ENCODE assay signal across 26 mouse cellular contexts in the genomic region with DNA sequence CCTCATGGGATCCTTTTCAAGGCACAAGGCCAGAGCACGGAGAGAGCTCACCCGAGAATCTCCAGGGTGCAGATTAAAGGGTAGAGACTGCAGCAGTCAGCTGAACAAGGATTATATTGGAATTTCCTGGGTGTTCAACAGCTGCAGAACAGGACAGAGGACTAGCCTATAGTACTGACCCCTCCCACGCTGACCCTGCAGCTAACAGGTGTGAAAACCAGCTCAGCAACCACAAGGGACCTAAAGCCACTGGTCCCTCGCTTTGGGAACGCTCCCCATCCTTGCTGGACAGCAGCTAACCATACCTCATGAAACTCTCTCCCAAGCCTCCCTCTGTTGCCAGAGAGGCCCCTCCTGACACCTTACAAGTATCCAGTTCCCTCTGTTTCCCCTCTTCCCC. TPM values are rescaled to one million over a fixed set of nuclear protein-coding genes. Genes with fewer than 3 reads are reported as not detected.
DNase-seq lines count a peak whose midpoint lies in the region; ATAC-seq and TF ChIP-seq lines count a peak whose summit lies in the region.
"Had no signal": no experiment of that assay in that cellular context is flagged by ENCODE, and none has a peak within 500 bp of the region (broad histone marks: within the 10 kb centered on the region; RNA-seq: fewer than 3 reads in every experiment).

No protein-coding gene starts in this region.

- peak overlapping the region; percentile 88 for H3K4me2 ChIP-seq in hindbrain, embryonic 13.5 days
- H3K4me2 ChIP-seq in hindbrain, embryonic 11.5 days (replicated peaks; ENCODE audit: low read depth, low read length): no peak overlapping the region
- peak overlapping the region; percentile 91 for H3K4me2 ChIP-seq in midbrain, embryonic 14.5 days (ENCODE audit: low read length)
- peak overlapping the region; percentile 93 for H3K4me2 ChIP-seq in midbrain, postnatal 0 days (ENCODE audit: low read depth, low read length, poor library complexity, severe bottlenecking)
- H3K4me2 ChIP-seq: heart, embryonic 13.5 days; limb, embryonic 15.5 days; lung, embryonic 14.5 days had no signal

- WGBS in hindbrain, embryonic 13.5 days: 56% methylated on average over 5 of the region's 5 CpGs
- WGBS in hindbrain, embryonic 11.5 days: 64% methylated on average over 4 of the region's 5 CpGs
- WGBS in midbrain, embryonic 14.5 days: 60% methylated on average over 5 of the region's 5 CpGs
- 54% methylated on average over 5 of the region's 5 CpGs for WGBS in midbrain, embryonic 10.5 days
- 53% methylated on average over 5 of the region's 5 CpGs for WGBS in midbrain, postnatal 0 days

- H3K27ac ChIP-seq in hindbrain, embryonic 13.5 days: no peak overlapping the region
- no peak overlapping the region for H3K27ac ChIP-seq in hindbrain, embryonic 11.5 days (ENCODE audit: low read depth, low read length)
- no peak overlapping the region for H3K27ac ChIP-seq in midbrain, embryonic 14.5 days (replicated peaks; ENCODE audit: low read depth, low read length)
- no peak overlapping the region for H3K27ac ChIP-seq in midbrain, embryonic 10.5 days (replicated peaks)
- 0 out of 2 replicates have a peak overlapping the region, but pooled peaks have one; percentile 37 for H3K27ac ChIP-seq in cortical plate, adult 2 months (ENCODE audit: insufficient read depth, low read length)
- H3K27ac ChIP-seq in midbrain, postnatal 0 days (ENCODE audit: low read depth, low read length): no peak overlapping the region
- H3K27ac ChIP-seq: forebrain, embryonic 10.5 days; heart, embryonic 13.5 days; kidney, postnatal 0 days; limb, embryonic 15.5 days; liver, embryonic 14.5 days had no signal

- no peak overlapping the region for H3K9ac ChIP-seq in hindbrain, embryonic 13.5 days
- H3K9ac ChIP-seq in hindbrain, embryonic 11.5 days (ENCODE audit: low read depth, low read length): no peak overlapping the region
- H3K9ac ChIP-seq in midbrain, embryonic 14.5 days (replicated peaks; ENCODE audit: low read length): no peak overlapping the region
- peak overlapping the region; percentile 33; the same call in 1 of the 2 replicates for H3K9ac ChIP-seq in midbrain, postnatal 0 days (replicated peaks; ENCODE audit: low read length, poor library complexity, severe bottlenecking)
- H3K9ac ChIP-seq: heart, embryonic 13.5 days; limb, embryonic 15.5 days; liver, embryonic 14.5 days; lung, embryonic 14.5 days had no signal

- H3K9me3 ChIP-seq in hindbrain, embryonic 13.5 days: no peaks in the 10 kb centered on the region
- H3K9me3 ChIP-seq in hindbrain, embryonic 11.5 days (ENCODE audit: control insufficient read depth, low read length): no peaks in the 10 kb centered on the region
- no peaks in the 10 kb centered on the region for H3K9me3 ChIP-seq in midbrain, embryonic 14.5 days (ENCODE audit: control insufficient read depth, low read length)
- H3K9me3 ChIP-seq in midbrain, embryonic 10.5 days (replicated peaks): no peaks in the 10 kb centered on the region
- H3K9me3 ChIP-seq in midbrain, postnatal 0 days (ENCODE audit: low read length): no peaks in the 10 kb centered on the region
- H3K9me3 ChIP-seq: forebrain, embryonic 10.5 days; heart, embryonic 13.5 days; limb, embryonic 15.5 days had no signal

- H3K36me3 ChIP-seq in hindbrain, embryonic 13.5 days: no peaks in the 10 kb centered on the region
- H3K36me3 ChIP-seq in hindbrain, embryonic 11.5 days (ENCODE audit: control insufficient read depth, insufficient read depth, low read length): no peaks in the 10 kb centered on the region
- H3K36me3 ChIP-seq in midbrain, embryonic 14.5 days (ENCODE audit: control insufficient read depth, insufficient read depth, low read length): 0 out of 2 replicates have a peak, but pooled peaks cover 2% of the 10 kb centered on the region
- H3K36me3 ChIP-seq in midbrain, embryonic 10.5 days: no peaks in the 10 kb centered on the region
- H3K36me3 ChIP-seq in midbrain, postnatal 0 days (ENCODE audit: insufficient read depth, low read length): no peaks in the 10 kb centered on the region
- H3K36me3 ChIP-seq: forebrain, embryonic 10.5 days; heart, embryonic 13.5 days; limb, embryonic 15.5 days had no signal

- TF ChIP-seq POLR2A in cortical plate, adult 2 months (IDR thresholded peaks at IDR 0.05; ENCODE audit: extremely low read depth, insufficient read depth, low read length): no peak

- no peak for ATAC-seq in hindbrain, embryonic 13.5 days (ENCODE audit: low FRiP score)
- ATAC-seq in hindbrain, embryonic 11.5 days (ENCODE audit: low FRiP score): no peak
- no peak for ATAC-seq in midbrain, embryonic 14.5 days (ENCODE audit: low FRiP score, low TSS enrichment)
- ATAC-seq in midbrain, postnatal 0 days (ENCODE audit: low FRiP score): no peak

- DNase-seq in hindbrain, embryonic 11.5 days (ENCODE audit: low spot score): no peak
- DNase-seq in midbrain, embryonic 14.5 days: no peak
- DNase-seq in midbrain, embryonic 10.5 days (ENCODE audit: low spot score): no peak
- no peak for DNase-seq in midbrain, postnatal 0 days (ENCODE audit: low spot score)
- no peak for DNase-seq in adrenal gland, postnatal 4 days (ENCODE audit: low spot score in 2 of 2)
- DNase-seq in spleen, postnatal 10 days (ENCODE audit: low spot score in 2 of 2): no peak
- DNase-seq: adrenal gland, postnatal 25 days; cerebellum, adult 9-11 months; gastrocnemius, postnatal 10 days; heart, adult 11 months; heart, postnatal 14 days; kidney, adult 2 months; layer of hippocampus, adult 9-11 months; left cerebral cortex, postnatal 4 days; lung, embryonic 14.5 days had no signal

- TF ChIP-seq CTCF in cortical plate, adult 2 months (IDR thresholded peaks at IDR 0.05; ENCODE audit: extremely low read depth, insufficient read depth, low read length): no peak
- TF ChIP-seq CTCF in midbrain, postnatal 0 days (IDR thresholded peaks at IDR 0.05): no peak

- no peak overlapping the region for H3K4me3 ChIP-seq in hindbrain, embryonic 13.5 days
- no peak overlapping the region for H3K4me3 ChIP-seq in hindbrain, embryonic 11.5 days (ENCODE audit: low read depth, low read length)
- 0 out of 2 replicates have a peak overlapping the region, but pooled peaks have one; percentile 5 for H3K4me3 ChIP-seq in midbrain, embryonic 14.5 days (replicated peaks; ENCODE audit: low read depth, low read length)
- H3K4me3 ChIP-seq in midbrain, embryonic 10.5 days: no peak overlapping the region
- H3K4me3 ChIP-seq in cortical plate, adult 2 months (ENCODE audit: insufficient read depth, low read length): peak overlapping the region; percentile 66
- 0 out of 2 replicates have a peak overlapping the region, but pooled peaks have one; percentile 8 for H3K4me3 ChIP-seq in midbrain, postnatal 0 days (ENCODE audit: low read depth, low read length)
- H3K4me3 ChIP-seq: forebrain, embryonic 10.5 days; heart, embryonic 13.5 days; limb, embryonic 15.5 days had no signal

- no peaks in the 10 kb centered on the region for H3K27me3 ChIP-seq in hindbrain, embryonic 13.5 days
- H3K27me3 ChIP-seq in hindbrain, embryonic 11.5 days (ENCODE audit: control insufficient read depth, insufficient read depth, low read length): no peaks in the 10 kb centered on the region
- H3K27me3 ChIP-seq in midbrain, embryonic 14.5 days (ENCODE audit: control insufficient read depth, insufficient read depth, low read length): no peaks in the 10 kb centered on the region
- H3K27me3 ChIP-seq in midbrain, embryonic 10.5 days (ENCODE audit: low read depth, poor library complexity, severe bottlenecking): peaks cover 7% of the 10 kb centered on the region
- H3K27me3 ChIP-seq in midbrain, postnatal 0 days (ENCODE audit: insufficient read depth, low read length): no peaks in the 10 kb centered on the region
- H3K27me3 ChIP-seq: limb, embryonic 15.5 days had no signal

- peaks cover 27% of the 10 kb centered on the region for H3K4me1 ChIP-seq in hindbrain, embryonic 13.5 days (replicated peaks)
- H3K4me1 ChIP-seq in hindbrain, embryonic 11.5 days (replicated peaks; ENCODE audit: control insufficient read depth, insufficient read depth, low read length): no peaks in the 10 kb centered on the region
- H3K4me1 ChIP-seq in midbrain, embryonic 14.5 days (ENCODE audit: control insufficient read depth, insufficient read depth, low read length): peaks cover 20% of the 10 kb centered on the region
- H3K4me1 ChIP-seq in midbrain, embryonic 10.5 days: peaks cover 16% of the 10 kb centered on the region
- H3K4me1 ChIP-seq in cortical plate, adult 2 months (ENCODE audit: control insufficient read depth, insufficient read depth, low read length): peaks cover 3% of the 10 kb centered on the region; the same call in 1 of the 2 replicates
- H3K4me1 ChIP-seq in midbrain, postnatal 0 days (ENCODE audit: insufficient read depth, low read length): peaks cover 17% of the 10 kb centered on the region; the same call in 1 of the 2 replicates

RNA-seq across cellular contexts. Expression of gene Ephb6, which starts 2.4 kb away (rescaled TPM):
- polyA plus RNA-seq in hindbrain, embryonic 13.5 days (2015; fragmentation: Nextera tagmentation; extraction: Ambion mirVana): 28.3 and 29.5 TPM in 2 replicates
- 8.8 and 8.9 TPM in 2 replicates for polyA plus RNA-seq in hindbrain, embryonic 11.5 days (2014; fragmentation: Nextera tagmentation; extraction: Ambion mirVana)
- polyA plus RNA-seq in midbrain, embryonic 14.5 days (2014; fragmentation: Nextera tagmentation; extraction: Ambion mirVana): 36.3 and 38.5 TPM in 2 replicates
- 13.9 and 17.0 TPM in 2 replicates for polyA plus RNA-seq in midbrain, embryonic 10.5 days (2016; fragmentation: Nextera tagmentation; extraction: Ambion mirVana)
- polyA plus RNA-seq in cortical plate, adult 2 months (2012; rRNA removed): 135 and 140 TPM in 2 replicates
- 60.1 and 70.3 TPM in 2 replicates for total RNA-seq in midbrain, postnatal 0 days (2014; rRNA removed)
- polyA plus RNA-seq in midbrain, postnatal 0 days (2015; fragmentation: Nextera tagmentation; extraction: Ambion mirVana): 32.0 and 39.1 TPM in 2 replicates
- 10 to 100 TPM; 27.5 to 28.7 TPM for total RNA-seq in adrenal gland, postnatal 4 days (2021)

RNA-seq across cellular contexts. Expression of gene Trpv6, which starts 28.6 kb away (rescaled TPM):
- polyA plus RNA-seq in hindbrain, embryonic 13.5 days (2015; fragmentation: Nextera tagmentation; extraction: Ambion mirVana): 0.70 and 0.87 TPM in 2 replicates
- polyA plus RNA-seq in hindbrain, embryonic 11.5 days (2014; fragmentation: Nextera tagmentation; extraction: Ambion mirVana): 0.34 and 0.43 TPM in 2 replicates
- polyA plus RNA-seq in midbrain, embryonic 14.5 days (2014; fragmentation: Nextera tagmentation; extraction: Ambion mirVana): 1.2 and 1.7 TPM in 2 replicates
- 0.10 and 0.27 TPM in 2 replicates for polyA plus RNA-seq in midbrain, embryonic 10.5 days (2016; fragmentation: Nextera tagmentation; extraction: Ambion mirVana)
- 3.3 and 4.2 TPM in 2 replicates for polyA plus RNA-seq in cortical plate, adult 2 months (2012; rRNA removed)
- 0.33 TPM in 1 of 2 replicates, not detected in the other for total RNA-seq in midbrain, postnatal 0 days (2014; rRNA removed)
- 0.78 and 0.80 TPM in 2 replicates for polyA plus RNA-seq in midbrain, postnatal 0 days (2015; fragmentation: Nextera tagmentation; extraction: Ambion mirVana)
- total RNA-seq in adrenal gland, postnatal 4 days (2021): 1 to 10 TPM in 1 of 2 experiments, not detected in 1; 1.4 TPM
- total RNA-seq: adrenal gland, postnatal 25 days; common myeloid progenitor, adult 5-6 weeks; gastrocnemius, postnatal 10 days; heart, postnatal 14 days; megakaryocyte, adult 5-6 weeks; monocyte, adult 5-6 weeks; neutrophil, adult 5-6 weeks had no signal

Comparison
In these comparisons a context has a peak if more than half of its experiments do, and no peak if none do; other contexts are left out.
1. H3K4me3 ChIP-seq: peak in midbrain, embryonic 14.5 days (single experiment), cortical plate, adult 2 months (single experiment) and midbrain, postnatal 0 days (single experiment); none in hindbrain, embryonic 13.5 days (single experiment), hindbrain, embryonic 11.5 days (single experiment) and midbrain, embryonic 10.5 days (single experiment).